Mouse (Mus musculus) C3H10T1/2 (cell line): ENCODE measurements around the gene Hs3st1. TPM values are rescaled to one million over a fixed set of nuclear protein-coding genes. Genes with fewer than 3 reads are reported as not detected.

Experiments
- polyA plus RNA-seq, 2 experiments: library from polyadenylated mRNA; unstranded; fragments of >200 nt; fragmentation: generic; extraction: Trizol; gene quantifications; one replicate each; pipeline ENCODE4 v1.2.1; 2012; ENCODE audit warnings: missing spikeins in 2 of 2

The Hs3st1 gene
- polyA plus RNA-seq: 1 to 10 TPM; 1.9 to 5.6 TPM

DNA sequence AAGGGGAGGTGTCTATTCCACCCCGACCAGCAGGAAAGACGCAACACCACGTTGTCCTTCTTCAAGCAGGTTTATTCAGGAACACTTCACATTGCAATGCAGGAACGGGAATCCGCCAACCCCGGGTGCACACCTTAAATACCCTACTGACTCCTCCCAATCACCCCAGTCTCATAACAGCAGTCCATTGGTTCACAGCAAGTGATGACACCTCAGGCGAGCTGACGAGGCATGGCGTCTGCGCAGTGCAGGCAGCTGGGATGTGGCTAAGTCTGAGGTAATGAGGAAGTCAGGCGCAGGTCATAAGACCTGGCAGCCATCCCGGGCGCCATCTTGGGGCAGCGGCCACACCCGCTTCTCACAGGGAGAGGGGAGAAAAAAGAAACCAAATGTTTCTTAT is at the start of gene Hs3st1:
Hs3st1 (minus strand) TSS at position 101 of the 400 bp plus-strand sequence.

